Mouse (Mus musculus): ENCODE data around the gene Angptl1.

DNA sequence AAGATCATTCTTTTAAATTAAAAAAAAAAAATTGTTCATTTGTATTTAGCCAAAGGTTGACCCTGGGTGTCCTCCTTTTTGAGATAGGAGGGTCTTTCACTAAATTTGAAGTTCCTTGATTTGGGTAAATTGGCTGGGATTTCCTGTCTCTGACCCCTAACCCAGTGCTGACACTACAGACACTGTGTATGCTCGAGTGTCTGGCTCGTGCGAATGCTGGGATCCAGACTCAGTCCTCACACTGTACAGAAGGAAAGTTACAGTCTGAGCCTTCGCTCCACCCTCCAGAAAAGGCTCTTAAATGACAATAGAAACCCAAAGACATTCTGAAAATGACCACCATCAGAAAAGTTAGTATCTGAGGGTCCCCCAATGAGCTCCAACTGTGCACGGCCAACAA, 14.5 kb downstream of the Angptl1 start:
- TF ChIP-seq GATA1 (IDR thresholded peaks at IDR 0.05; ENCODE audit: low read length): no peak
- TF ChIP-seq TAL1 (IDR thresholded peaks at IDR 0.05; ENCODE audit: low read length): no peak
